Mouse (Mus musculus): ENCODE results near the gene Hs2st1. TPM values are rescaled to one million over a fixed set of nuclear protein-coding genes. Genes with fewer than 3 reads are reported as not detected.

Gene Hs2st1
- polyA plus RNA-seq, 1 experiment from 2014 or later, result 5.1 TPM

GRCm38 (mm10) chr3:144398166-144398565 is 171.8 kb downstream of the Hs2st1 start:
- DNase-seq (ENCODE audit: low spot score) (no peak), ATAC-seq (ENCODE audit: low FRiP score, low TSS enrichment) (no peak)
- TF ChIP-seq CTCF (IDR thresholded peaks at IDR 0.05; ENCODE audit: low read depth) (peak; percentile 54), EP300 (optimal IDR thresholded peaks at IDR 0.05) (no peak)
- Histone ChIP-seq H3K27ac (replicated peaks) (no peak overlapping the region), H3K9ac (ENCODE audit: low read length) (no peak overlapping the region), H3K27me3 (ENCODE audit: control insufficient read depth, insufficient read depth, low read length) (no peaks in the 10 kb centered on the region), H3K4me3 (ENCODE audit: low read depth, low read length) (no peak overlapping the region), H3K4me1 (replicated peaks; ENCODE audit: control insufficient read depth, insufficient read depth) (0 out of 2 replicates have a peak, but pooled peaks cover 3% of the 10 kb centered on the region), H3K4me2 (replicated peaks; ENCODE audit: low read depth) (no peak overlapping the region), H3K36me3 (ENCODE audit: control insufficient read depth, insufficient read depth, low read length) (no peaks in the 10 kb centered on the region), H3K9me3 (ENCODE audit: control insufficient read depth, low read length) (no peaks in the 10 kb centered on the region)
- WGBS, result 83% methylated on average over 7 of the region's 7 CpGs

- H3K4me2 ChIP-seq (replicated peaks; ENCODE audit: low read depth), result no peak overlapping the region
- no peaks in the 10 kb centered on the region for H3K27me3 ChIP-seq (ENCODE audit: control insufficient read depth, insufficient read depth, low read length)
- ATAC-seq (ENCODE audit: low FRiP score, low TSS enrichment) (no peak), DNase-seq (ENCODE audit: low spot score) (no peak)
- TF ChIP-seq CTCF (IDR thresholded peaks at IDR 0.05; ENCODE audit: low read depth) (no peak), EP300 (optimal IDR thresholded peaks at IDR 0.05) (no peak)
- no peaks in the 10 kb centered on the region for H3K36me3 ChIP-seq (ENCODE audit: control insufficient read depth, insufficient read depth, low read length)
- H3K9ac ChIP-seq (ENCODE audit: low read length), result no peak overlapping the region
- no peak overlapping the region for H3K27ac ChIP-seq (replicated peaks)
- H3K4me1 ChIP-seq (replicated peaks; ENCODE audit: control insufficient read depth, insufficient read depth), result 0 out of 2 replicates have a peak, but pooled peaks cover 3% of the 10 kb centered on the region
- no peak overlapping the region for H3K4me3 ChIP-seq (ENCODE audit: low read depth, low read length)
- H3K9me3 ChIP-seq (ENCODE audit: control insufficient read depth, low read length), result no peaks in the 10 kb centered on the region
- 67% methylated on average over 17 of the region's 17 CpGs for WGBS
Measured at GRCm38 (mm10) chr3:144396478-144396877, 173.5 kb downstream of the Hs2st1 start.

- H3K36me3 ChIP-seq (ENCODE audit: control insufficient read depth, insufficient read depth, low read length), result no peaks in the 10 kb centered on the region
- no peak for ATAC-seq (ENCODE audit: low FRiP score, low TSS enrichment)
Measured at GRCm38 (mm10) chr3:144394454-144394943, 175.5 kb downstream of the Hs2st1 start.

GRCm38 (mm10) chr3:144386446-144386845 is 183.5 kb downstream of the Hs2st1 start:
- no peak overlapping the region for H3K4me2 ChIP-seq (replicated peaks; ENCODE audit: low read depth)
- no peak for DNase-seq (ENCODE audit: low spot score)
- no peaks in the 10 kb centered on the region for H3K27me3 ChIP-seq (ENCODE audit: control insufficient read depth, insufficient read depth, low read length)
- no peak overlapping the region for H3K27ac ChIP-seq (replicated peaks)
- H3K4me1 ChIP-seq (replicated peaks; ENCODE audit: control insufficient read depth, insufficient read depth), result no peaks in the 10 kb centered on the region
- H3K4me3 ChIP-seq (ENCODE audit: low read depth, low read length), result no peak overlapping the region
- H3K36me3 ChIP-seq (ENCODE audit: control insufficient read depth, insufficient read depth, low read length), result no peaks in the 10 kb centered on the region
- WGBS, result 52% methylated on average over 4 of the region's 4 CpGs
- ATAC-seq (ENCODE audit: low FRiP score, low TSS enrichment), result no peak
- no peaks in the 10 kb centered on the region for H3K9me3 ChIP-seq (ENCODE audit: control insufficient read depth, low read length)
- TF ChIP-seq EP300 (optimal IDR thresholded peaks at IDR 0.05), result no peak
- TF ChIP-seq CTCF (IDR thresholded peaks at IDR 0.05; ENCODE audit: low read depth), result no peak
- H3K9ac ChIP-seq (ENCODE audit: low read length), result no peak overlapping the region

More at GRCm38 (mm10) chr3:144394454-144394943, 175.5 kb downstream of the Hs2st1 start:
- Histone ChIP-seq H3K27ac (replicated peaks) (no peak overlapping the region), H3K4me2 (replicated peaks; ENCODE audit: low read depth) (no peak overlapping the region), H3K27me3 (ENCODE audit: control insufficient read depth, insufficient read depth, low read length) (no peaks in the 10 kb centered on the region), H3K4me3 (ENCODE audit: low read depth, low read length) (no peak overlapping the region), H3K9me3 (ENCODE audit: control insufficient read depth, low read length) (no peaks in the 10 kb centered on the region), H3K4me1 (replicated peaks; ENCODE audit: control insufficient read depth, insufficient read depth) (0 out of 2 replicates have a peak, but pooled peaks cover 2% of the 10 kb centered on the region), H3K9ac (ENCODE audit: low read length) (no peak overlapping the region)
- TF ChIP-seq EP300 (optimal IDR thresholded peaks at IDR 0.05), result no peak
- TF ChIP-seq CTCF (IDR thresholded peaks at IDR 0.05; ENCODE audit: low read depth), result no peak
- no peak for DNase-seq (ENCODE audit: low spot score)
- WGBS, result 63% methylated on average over 7 of the region's 7 CpGs

- Histone ChIP-seq H3K4me2 (replicated peaks; ENCODE audit: low read depth) (no peak overlapping the region), H3K4me3 (ENCODE audit: low read depth, low read length) (no peak overlapping the region), H3K27ac (replicated peaks) (no peak overlapping the region), H3K9me3 (ENCODE audit: control insufficient read depth, low read length) (no peaks in the 10 kb centered on the region), H3K36me3 (ENCODE audit: control insufficient read depth, insufficient read depth, low read length) (no peaks in the 10 kb centered on the region), H3K4me1 (replicated peaks; ENCODE audit: control insufficient read depth, insufficient read depth) (no peaks in the 10 kb centered on the region), H3K27me3 (ENCODE audit: control insufficient read depth, insufficient read depth, low read length) (no peaks in the 10 kb centered on the region), H3K9ac (ENCODE audit: low read length) (no peak overlapping the region)
- ATAC-seq (ENCODE audit: low FRiP score, low TSS enrichment) (no peak), DNase-seq (ENCODE audit: low spot score) (no peak)
- TF ChIP-seq CTCF (IDR thresholded peaks at IDR 0.05; ENCODE audit: low read depth) (no peak), EP300 (optimal IDR thresholded peaks at IDR 0.05) (no peak)
- WGBS, result 87% methylated on average over 10 of the region's 10 CpGs
Measured at GRCm38 (mm10) chr3:144384648-144385047, 185.3 kb downstream of the Hs2st1 start.

- Histone ChIP-seq H3K27me3 (ENCODE audit: control insufficient read depth, insufficient read depth, low read length) (no peaks in the 10 kb centered on the region), H3K4me2 (replicated peaks; ENCODE audit: low read depth) (peak overlapping the region; percentile 57), H3K4me3 (ENCODE audit: low read depth, low read length) (peak overlapping the region; percentile 34), H3K36me3 (ENCODE audit: control insufficient read depth, insufficient read depth, low read length) (no peaks in the 10 kb centered on the region), H3K9ac (ENCODE audit: low read length) (no peak overlapping the region), H3K27ac (replicated peaks) (no peak overlapping the region), H3K9me3 (ENCODE audit: control insufficient read depth, low read length) (no peaks in the 10 kb centered on the region), H3K4me1 (replicated peaks; ENCODE audit: control insufficient read depth, insufficient read depth) (no peaks in the 10 kb centered on the region)
- DNase-seq (ENCODE audit: low spot score) (no peak), ATAC-seq (ENCODE audit: low FRiP score, low TSS enrichment) (no peak; the same call in 1 of the 2 replicates)
- WGBS, result 32% methylated on average over 16 of the region's 16 CpGs
- TF ChIP-seq EP300 (optimal IDR thresholded peaks at IDR 0.05), result no peak
- TF ChIP-seq CTCF (IDR thresholded peaks at IDR 0.05; ENCODE audit: low read depth), result no peak
Measured at GRCm38 (mm10) chr3:144381431-144381980, 188.5 kb downstream of the Hs2st1 start.

Data from stomach, postnatal 0 days (tissue).